Mouse (Mus musculus) kidney, postnatal 0 days (tissue): Measurements from ENCODE around the gene Srl. TPM values are rescaled to one million over a fixed set of nuclear protein-coding genes. Genes with fewer than 3 reads are reported as not detected.
A peak's percentile ranks its signal among the peaks of the same experiment; 100 is the strongest.

Experiments
- ATAC-seq: fragments of 200-750 bp; cut with Nextera tagmentation; replicated peaks from 2 replicates; pipeline ENCODE4 v1.8.0; 2017; ENCODE audit warnings: low read depth, moderate number of reproducible peaks, moderate TSS enrichment, moderate library complexity; ENCODE audit not compliant: low FRiP score
- DNase-seq: peaks from one replicate; pipeline ENCODE4 v3.0.0-alpha.2; 2016; ENCODE audit warnings: low spot score
- H3K27ac ChIP-seq: fragments of 300-500 bp; sonication (generic); 2 replicates; pipeline ENCODE4 v1.5.1; 2014; ENCODE audit warnings: mild to moderate bottlenecking
- H3K27me3 ChIP-seq: fragments of 300-500 bp; sonication (generic); 2 replicates; pipeline ENCODE4 v1.6.1; 2014; ENCODE audit warnings: low read length, mixed read lengths; ENCODE audit not compliant: insufficient read depth
- H3K36me3 ChIP-seq: fragments of 300-500 bp; sonication (generic); 2 replicates; pipeline ENCODE4 v1.6.1; 2014; ENCODE audit warnings: low read length, mixed read lengths; ENCODE audit not compliant: insufficient read depth
- H3K4me1 ChIP-seq: fragments of 300-500 bp; sonication (generic); replicated peaks from 2 replicates; pipeline ENCODE4 v1.6.1; 2014; ENCODE audit warnings: antibody characterized with exemption, low read length, mixed read lengths; ENCODE audit not compliant: insufficient read depth
- H3K4me2 ChIP-seq: fragments of 300-500 bp; sonication (generic); 2 replicates; pipeline ENCODE4 v1.6.1; 2014; ENCODE audit warnings: mild to moderate bottlenecking, low read length, moderate library complexity, mixed read lengths
- H3K4me3 ChIP-seq: fragments of 300-500 bp; sonication (generic); replicated peaks from 2 replicates; pipeline ENCODE4 v1.5.1; 2014; ENCODE audit warnings: low read depth, low read length
- H3K9ac ChIP-seq: fragments of 300-500 bp; sonication (generic); 2 replicates; pipeline ENCODE4 v1.6.1; 2014; ENCODE audit warnings: low read depth, low read length
- H3K9me3 ChIP-seq: fragments of 300-500 bp; sonication (generic); replicated peaks from 2 replicates; pipeline ENCODE4 v1.6.1; 2016; ENCODE audit warnings: low read length, inconsistent platforms, mixed read lengths
- CTCF ChIP-seq: IDR thresholded peaks from 2 replicates; pipeline ENCODE4 v1.5.1; 2016; ENCODE audit warnings: antibody characterized with exemption, low read depth, mild to moderate bottlenecking, moderate library complexity
- WGBS: fragments of 180-500 bp; shearing (Covaris S2); extraction: QIAGEN DNeasy Blood & Tissue Kit; methylation state at CpG from one replicate; pipeline ENCODE4 v1.1.7; 2014; 5-methylcytosine and 5-hydroxymethylcytosine counted together
- polyA plus RNA-seq: library from polyadenylated mRNA; unstranded; fragments of >200 nt; fragmentation: Nextera tagmentation; extraction: Ambion mirVana; gene quantifications from 2 replicates; pipeline ENCODE4 v1.2.1, GENCODE M21; 2015

Srl gene
- polyA plus RNA-seq, 1 experiment from 2014 or later = 8.5 TPM

GRCm38 (mm10) chr16:4454563-4454962, 87.1 kb downstream of the Srl start:
- no peaks in the 10 kb centered on the region for H3K27me3 ChIP-seq
- no peaks in the 10 kb centered on the region for H3K9me3 ChIP-seq
- WGBS = 90% methylated on average over 7 of the region's 7 CpGs
- no peak for DNase-seq
- no peaks in the 10 kb centered on the region for H3K36me3 ChIP-seq
- H3K4me2 ChIP-seq = no peak overlapping the region
- ATAC-seq = no peak
- no peaks in the 10 kb centered on the region for H3K4me1 ChIP-seq
- no peak overlapping the region for H3K27ac ChIP-seq
- no peak overlapping the region for H3K9ac ChIP-seq
- H3K4me3 ChIP-seq = no peak overlapping the region
- TF ChIP-seq CTCF = no peak

GRCm38 (mm10) chr16:4449418-4449817, 92.2 kb downstream of the Srl start:
- no peak overlapping the region for H3K27ac ChIP-seq
- no peak for ATAC-seq
- WGBS = 87% methylated on average over 6 of the region's 6 CpGs

GRCm38 (mm10) chr16:4448235-4448634, 93.4 kb downstream of the Srl start:
- H3K4me2 ChIP-seq = no peak overlapping the region
- ATAC-seq (peak; percentile 81), DNase-seq (peak; percentile 36)
- no peak overlapping the region for H3K9ac ChIP-seq
- H3K9me3 ChIP-seq = no peaks in the 10 kb centered on the region
- no peak overlapping the region for H3K27ac ChIP-seq
- no peak for TF ChIP-seq CTCF
- 41% methylated on average over 9 of the region's 9 CpGs for WGBS
- no peaks in the 10 kb centered on the region for H3K4me1 ChIP-seq
- no peaks in the 10 kb centered on the region for H3K36me3 ChIP-seq
- no peaks in the 10 kb centered on the region for H3K27me3 ChIP-seq
- H3K4me3 ChIP-seq = no peak overlapping the region

More at GRCm38 (mm10) chr16:4449418-4449817, 92.2 kb downstream of the Srl start:
- H3K4me2 ChIP-seq = no peak overlapping the region
- DNase-seq = no peak
- no peak overlapping the region for H3K9ac ChIP-seq
- no peak overlapping the region for H3K4me3 ChIP-seq
- TF ChIP-seq CTCF = no peak
- no peaks in the 10 kb centered on the region for H3K36me3 ChIP-seq
- H3K4me1 ChIP-seq = no peaks in the 10 kb centered on the region
- H3K9me3 ChIP-seq = no peaks in the 10 kb centered on the region
- H3K27me3 ChIP-seq = no peaks in the 10 kb centered on the region

- DNase-seq (no peak), ATAC-seq (no peak)
- H3K9me3 ChIP-seq = no peaks in the 10 kb centered on the region
- no peak overlapping the region for H3K4me3 ChIP-seq
- H3K36me3 ChIP-seq = no peaks in the 10 kb centered on the region
- H3K27me3 ChIP-seq = no peaks in the 10 kb centered on the region
- H3K4me2 ChIP-seq = no peak overlapping the region
- no peak overlapping the region for H3K27ac ChIP-seq
- H3K4me1 ChIP-seq = no peaks in the 10 kb centered on the region
- WGBS = 51% methylated on average over 4 of the region's 4 CpGs
- no peak overlapping the region for H3K9ac ChIP-seq
- no peak for TF ChIP-seq CTCF
Measured at GRCm38 (mm10) chr16:4446395-4446794, 95.2 kb downstream of the Srl start.

- Histone ChIP-seq H3K27ac (no peak overlapping the region), H3K4me1 (no peaks in the 10 kb centered on the region), H3K36me3 (no peaks in the 10 kb centered on the region), H3K4me2 (no peak overlapping the region), H3K9ac (no peak overlapping the region), H3K27me3 (no peaks in the 10 kb centered on the region), H3K4me3 (no peak overlapping the region), H3K9me3 (no peaks in the 10 kb centered on the region)
- ATAC-seq (no peak), DNase-seq (no peak)
- TF ChIP-seq CTCF = no peak
- 49% methylated on average over 1 of the region's 1 CpGs for WGBS
Measured at GRCm38 (mm10) chr16:4444378-4444777, 97.2 kb downstream of the Srl start.

- DNase-seq = no peak
- Histone ChIP-seq H3K9me3 (no peaks in the 10 kb centered on the region), H3K4me1 (no peaks in the 10 kb centered on the region), H3K4me2 (no peak overlapping the region), H3K27me3 (no peaks in the 10 kb centered on the region), H3K36me3 (no peaks in the 10 kb centered on the region), H3K4me3 (no peak overlapping the region), H3K27ac (no peak overlapping the region), H3K9ac (no peak overlapping the region)
- WGBS = 56% methylated on average over 10 of the region's 10 CpGs
- peak; percentile 21; the same call in 1 of the 2 replicates for ATAC-seq
- TF ChIP-seq CTCF = no peak
Measured at GRCm38 (mm10) chr16:4439302-4440066, 102.1 kb downstream of the Srl start.
